ENCODE assay signal across 8 mouse cellular contexts in the genomic region with DNA sequence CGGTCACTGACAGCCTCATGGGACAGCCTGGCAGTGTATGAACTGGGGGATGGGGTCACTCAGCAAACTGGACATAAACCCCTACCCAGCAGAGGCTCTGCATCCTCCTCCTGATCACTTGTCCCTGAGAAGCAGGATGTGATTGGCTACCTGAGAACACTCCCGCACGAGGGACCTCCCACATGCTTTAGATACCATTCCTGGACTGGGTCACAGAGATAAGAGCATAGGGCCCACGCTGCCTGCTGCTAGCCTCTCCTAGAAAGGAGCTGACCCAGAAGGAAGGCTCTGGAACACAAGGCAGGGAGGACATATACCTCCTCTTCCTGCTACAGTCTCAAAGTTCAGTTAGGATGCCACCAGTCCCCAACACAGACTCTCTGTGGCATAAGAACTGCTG. TPM values are rescaled to one million over a fixed set of nuclear protein-coding genes. Genes with fewer than 3 reads are reported as not detected.
DNase-seq lines count a peak whose midpoint lies in the region; ATAC-seq lines count a peak whose summit lies in the region.

No protein-coding gene starts in this region.

- no peaks in the 10 kb centered on the region for H3K27me3 ChIP-seq in heart, embryonic 16.5 days (ENCODE audit: control insufficient read depth, insufficient read depth, low read length)
- no peaks in the 10 kb centered on the region for H3K27me3 ChIP-seq in liver, embryonic 13.5 days
- H3K27me3 ChIP-seq in stomach, embryonic 16.5 days (ENCODE audit: control insufficient read depth, insufficient read depth, low read length), result no peaks in the 10 kb centered on the region

- H3K9me3 ChIP-seq in heart, embryonic 16.5 days (replicated peaks; ENCODE audit: control insufficient read depth, low read length), result no peaks in the 10 kb centered on the region
- no peaks in the 10 kb centered on the region for H3K9me3 ChIP-seq in liver, embryonic 13.5 days (replicated peaks)
- no peaks in the 10 kb centered on the region for H3K9me3 ChIP-seq in stomach, embryonic 16.5 days (replicated peaks; ENCODE audit: control insufficient read depth, low read length)

- DNase-seq in heart, postnatal 14 days, result no peak
- DNase-seq in spleen, postnatal 14 days (ENCODE audit: low spot score in 2 of 2), result peak; percentile 21 to 30
- no peak for DNase-seq in spleen, adult 12 weeks (ENCODE audit: low spot score)
- DNase-seq in liver, embryonic 13.5 days, result no peak
- no peak for DNase-seq in right cerebral cortex, adult 2 months (ENCODE audit: low spot score in 2 of 2)
- no peak for DNase-seq in ovary, postnatal 10 days (ENCODE audit: low spot score)

- H3K9ac ChIP-seq in heart, embryonic 16.5 days (ENCODE audit: low read length), result no peak overlapping the region
- H3K9ac ChIP-seq in liver, embryonic 13.5 days, result peak overlapping the region; percentile 63
- H3K9ac ChIP-seq in stomach, embryonic 16.5 days (ENCODE audit: low read length), result no peak overlapping the region

- 26% methylated on average over 4 of the region's 4 CpGs for WGBS in heart, embryonic 16.5 days
- 16% methylated on average over 4 of the region's 4 CpGs for WGBS in liver, embryonic 13.5 days (ENCODE audit: insufficient replicate concordance)
- 37% methylated on average over 4 of the region's 4 CpGs for WGBS in stomach, embryonic 16.5 days

- H3K4me1 ChIP-seq in heart, embryonic 16.5 days (ENCODE audit: control insufficient read depth, insufficient read depth, low read length), result peaks cover 8% of the 10 kb centered on the region
- peaks cover 40% of the 10 kb centered on the region for H3K4me1 ChIP-seq in liver, embryonic 13.5 days (replicated peaks)
- no peaks in the 10 kb centered on the region for H3K4me1 ChIP-seq in stomach, embryonic 16.5 days (ENCODE audit: control insufficient read depth, insufficient read depth, low read length)

- no peak overlapping the region for H3K4me2 ChIP-seq in heart, embryonic 16.5 days (ENCODE audit: low read depth, low read length)
- H3K4me2 ChIP-seq in liver, embryonic 13.5 days, result peak overlapping the region; percentile 49
- no peak overlapping the region for H3K4me2 ChIP-seq in stomach, embryonic 16.5 days (ENCODE audit: low read depth, low read length)

- peaks cover 17% of the 10 kb centered on the region; the same call in 1 of the 2 replicates for H3K36me3 ChIP-seq in heart, embryonic 16.5 days (ENCODE audit: control insufficient read depth, insufficient read depth)
- peaks cover 74% of the 10 kb centered on the region for H3K36me3 ChIP-seq in liver, embryonic 13.5 days
- H3K36me3 ChIP-seq in stomach, embryonic 16.5 days (ENCODE audit: control insufficient read depth, insufficient read depth, low read length), result peaks cover 18% of the 10 kb centered on the region; the same call in 1 of the 2 replicates

- no peak overlapping the region for H3K27ac ChIP-seq in heart, embryonic 16.5 days (ENCODE audit: low read length)
- H3K27ac ChIP-seq in liver, embryonic 13.5 days, result peak overlapping the region; percentile 87
- no peak overlapping the region for H3K27ac ChIP-seq in stomach, embryonic 16.5 days (ENCODE audit: low read length)

- intact Hi-C loops in heart, postnatal 14 days (cut with DNase I), result no loop called here

- peak; percentile 75 for ATAC-seq in heart, embryonic 16.5 days (replicated peaks; ENCODE audit: extremely low read depth, insufficient read depth, low FRiP score)
- peak; percentile 98 for ATAC-seq in liver, embryonic 13.5 days (ENCODE audit: low read depth)
- 0 out of 2 replicates have a peak, but pooled peaks have one; percentile 56 for ATAC-seq in stomach, embryonic 16.5 days (ENCODE audit: insufficient read depth, low FRiP score)

- no peak overlapping the region for H3K4me3 ChIP-seq in heart, embryonic 16.5 days (ENCODE audit: low read length)
- no peak overlapping the region for H3K4me3 ChIP-seq in liver, embryonic 13.5 days (replicated peaks)
- H3K4me3 ChIP-seq in stomach, embryonic 16.5 days (replicated peaks; ENCODE audit: low read length), result no peak overlapping the region

RNA-seq across cellular contexts. Expression of gene Mrap, which starts 22.5 kb away (rescaled TPM):
- polyA plus RNA-seq in heart, embryonic 16.5 days (2015; fragmentation: Nextera tagmentation; extraction: Ambion mirVana), result 36.1 and 41.4 TPM in 2 replicates
- 10 to 100 TPM; 16.5 to 18.8 TPM for total RNA-seq in heart, postnatal 14 days (2021)
- 48.8 and 52.6 TPM in 2 replicates for polyA plus RNA-seq in liver, embryonic 13.5 days (2015; fragmentation: Nextera tagmentation; extraction: Ambion mirVana)
- 0.85 and 2.5 TPM in 2 replicates for polyA plus RNA-seq in stomach, embryonic 16.5 days (2015; fragmentation: Nextera tagmentation; extraction: Ambion mirVana)

RNA-seq across cellular contexts. Expression of gene Mis18a, which starts 33.3 kb away (rescaled TPM):
- polyA plus RNA-seq in heart, embryonic 16.5 days (2015; fragmentation: Nextera tagmentation; extraction: Ambion mirVana), result 29.7 and 35.0 TPM in 2 replicates
- total RNA-seq in heart, postnatal 14 days (2021), result 1 to 10 TPM; 4.6 to 5.7 TPM
- 50.6 and 59.7 TPM in 2 replicates for polyA plus RNA-seq in liver, embryonic 13.5 days (2015; fragmentation: Nextera tagmentation; extraction: Ambion mirVana)
- 50.4 and 52.1 TPM in 2 replicates for polyA plus RNA-seq in stomach, embryonic 16.5 days (2015; fragmentation: Nextera tagmentation; extraction: Ambion mirVana)

RNA-seq across cellular contexts. Expression of gene Urb1, which starts 49.7 kb away (rescaled TPM):
- 6.7 and 7.2 TPM in 2 replicates for polyA plus RNA-seq in heart, embryonic 16.5 days (2015; fragmentation: Nextera tagmentation; extraction: Ambion mirVana)
- total RNA-seq in heart, postnatal 14 days (2021), result 1 to 10 TPM; 5.9 to 8.9 TPM
- polyA plus RNA-seq in liver, embryonic 13.5 days (2015; fragmentation: Nextera tagmentation; extraction: Ambion mirVana), result 4.7 and 7.5 TPM in 2 replicates
- polyA plus RNA-seq in stomach, embryonic 16.5 days (2015; fragmentation: Nextera tagmentation; extraction: Ambion mirVana), result 7.8 and 8.1 TPM in 2 replicates

Comparison
In these comparisons a context has a peak if more than half of its experiments do, and no peak if none do; other contexts are left out.
1. DNase-seq: peak in spleen, postnatal 14 days (2 of 2); none in heart, postnatal 14 days (0 of 2), spleen, adult 12 weeks (single experiment), liver, embryonic 13.5 days (single experiment), right cerebral cortex, adult 2 months (0 of 2) and ovary, postnatal 10 days (single experiment).
2. RNA of gene Mrap, which starts 22.5 kb away (polyA plus RNA-seq): 48.8 to 52.6 TPM in liver, embryonic 13.5 days and 36.1 to 41.4 TPM in heart, embryonic 16.5 days; 0.85 to 2.5 TPM in stomach, embryonic 16.5 days; every median in the first group is over 10 times any median in the second.
3. Peak in every context shown above with its lines, with median percentiles within 50 percentile points of each other: ATAC-seq.